Mouse (Mus musculus): Measurements from ENCODE around the gene Fhod1.

GRCm38 (mm10) chr8:105317941-105318340, 29.8 kb downstream of the Fhod1 start:
- TF ChIP-seq POLR2A (IDR thresholded peaks at IDR 0.05; ENCODE audit: borderline replicate concordance, low read depth, low read length) (no peak), CTCF (IDR thresholded peaks at IDR 0.05; ENCODE audit: low read depth, low read length) (no peak)
